Mouse (Mus musculus): ENCODE measurements at regions not wholly inside any gene's neighbourhood (a gene's known extent, or its start where the extent isn't known, plus 50 kb on each side); places are given as distances from the start of the nearest gene placed in this dataset.

DNA sequence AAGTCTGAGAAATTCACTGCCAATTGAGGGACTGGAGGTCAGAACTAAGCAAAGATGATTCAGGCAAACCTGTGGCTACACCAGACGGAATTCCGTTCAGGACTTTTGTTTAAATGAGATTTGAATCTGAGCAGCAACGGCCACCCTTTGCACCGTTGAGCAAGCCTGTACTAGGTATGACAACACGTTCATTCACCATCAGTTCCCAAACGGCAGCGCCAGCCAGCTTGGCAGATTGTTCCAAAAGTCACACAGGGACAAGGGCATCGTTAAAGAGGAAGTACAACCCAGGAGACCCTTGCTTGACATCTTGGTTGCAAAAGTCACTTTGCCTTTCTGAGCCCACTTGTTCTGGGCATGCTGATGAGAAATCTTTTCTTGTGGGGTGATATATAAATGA is 233.5 kb downstream of the Foxo1 start:
- DNase-seq (ENCODE audit: low spot score), result no peak

DNA sequence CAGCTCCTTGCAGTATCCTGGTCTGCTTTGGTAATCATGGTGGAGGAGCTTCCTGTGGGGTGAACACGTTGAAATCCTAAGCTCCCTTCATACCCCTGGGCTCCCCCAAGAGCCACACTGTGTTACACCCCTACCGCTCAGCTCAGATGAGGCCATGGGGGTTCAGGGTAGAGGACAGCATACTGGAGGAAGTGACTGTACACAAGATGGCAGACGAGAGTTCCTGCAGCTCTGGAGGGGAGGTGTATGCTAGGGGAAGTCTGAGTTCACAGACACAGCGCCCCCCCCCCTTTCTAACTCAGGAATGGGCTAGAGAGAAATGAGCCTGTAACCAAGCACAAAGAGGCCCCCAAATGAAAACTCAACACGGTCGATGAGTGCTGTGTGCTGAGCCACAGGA is 231.9 kb downstream of the Foxo1 start:
- no peak for DNase-seq (ENCODE audit: low spot score)

DNA sequence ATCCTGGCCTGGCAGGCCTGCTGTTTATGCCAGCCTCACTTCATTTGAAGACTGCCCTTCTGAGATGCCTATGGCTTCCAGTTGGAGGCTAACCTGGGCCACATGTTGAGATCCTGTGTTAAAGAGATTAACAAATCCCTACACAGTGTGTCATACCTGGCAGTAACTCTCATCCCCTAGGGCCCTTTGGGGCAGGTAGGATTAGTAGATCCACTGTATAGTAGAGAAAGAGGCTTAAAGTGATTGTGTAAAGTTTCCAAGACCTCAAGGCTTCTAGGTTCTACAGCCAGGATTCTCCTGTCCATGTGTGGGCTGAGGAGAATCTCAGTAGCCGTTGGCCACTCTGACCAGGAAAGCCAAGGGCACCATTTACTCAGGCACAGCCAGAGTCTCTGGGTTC is 231.4 kb downstream of the Foxo1 start:
- no peak for DNase-seq (ENCODE audit: low spot score)

DNA sequence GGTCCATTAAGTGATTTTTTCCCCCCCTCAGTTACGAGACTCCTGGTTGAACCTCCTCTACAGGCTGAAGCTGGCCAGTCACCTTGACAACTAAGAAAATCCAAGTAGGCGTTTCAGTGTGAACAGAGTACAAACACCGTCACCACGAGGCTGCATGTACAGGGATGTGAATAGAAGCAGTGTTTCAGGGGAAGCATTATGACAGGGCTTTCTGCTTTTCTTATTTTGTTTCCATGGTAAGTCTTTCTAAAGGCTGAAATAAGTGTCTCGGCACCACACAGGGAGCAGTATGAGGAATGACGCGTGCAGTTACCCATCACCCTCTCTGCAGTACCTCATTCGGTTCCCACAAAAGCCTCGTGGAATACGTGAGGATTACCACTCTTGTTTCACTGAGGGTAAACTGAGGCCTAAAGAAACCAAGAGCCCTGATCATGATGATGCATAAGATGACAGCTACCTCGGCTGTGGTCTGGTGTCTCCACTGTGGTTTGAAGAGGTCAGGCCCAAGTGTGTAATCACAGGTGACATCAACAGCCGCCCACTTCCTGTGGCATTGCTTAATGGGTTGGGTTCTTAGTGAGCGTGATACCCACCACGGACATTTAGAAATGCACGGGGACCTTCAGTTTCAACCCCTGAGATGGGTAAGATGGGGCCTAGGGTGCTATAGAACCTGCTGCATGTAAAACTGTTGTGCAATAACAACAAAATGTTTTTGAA is 230.5 kb downstream of the Foxo1 start:
- no peak for DNase-seq (ENCODE audit: low spot score)

DNA sequence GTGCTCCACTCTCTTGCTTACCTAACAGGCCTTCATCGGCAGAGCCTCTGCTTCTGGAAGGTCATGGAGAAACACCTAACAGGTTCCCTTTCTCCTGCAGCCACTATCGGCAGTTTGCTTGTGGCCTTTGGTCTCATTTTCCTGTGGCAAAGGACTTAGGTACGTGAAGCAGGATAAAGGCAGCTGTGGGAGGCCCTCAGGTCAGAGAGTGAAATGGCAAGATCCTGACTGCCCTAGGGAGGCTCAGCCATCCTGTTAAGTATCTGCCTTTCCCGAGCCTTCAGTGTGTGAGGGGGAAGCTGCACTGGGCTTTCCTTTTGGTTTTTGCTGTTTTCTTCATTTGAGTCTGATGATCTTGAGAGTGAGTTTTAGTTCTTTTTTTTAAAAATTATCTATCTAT is 228.8 kb downstream of the Foxo1 start:
- no peak for DNase-seq (ENCODE audit: low spot score)

DNA sequence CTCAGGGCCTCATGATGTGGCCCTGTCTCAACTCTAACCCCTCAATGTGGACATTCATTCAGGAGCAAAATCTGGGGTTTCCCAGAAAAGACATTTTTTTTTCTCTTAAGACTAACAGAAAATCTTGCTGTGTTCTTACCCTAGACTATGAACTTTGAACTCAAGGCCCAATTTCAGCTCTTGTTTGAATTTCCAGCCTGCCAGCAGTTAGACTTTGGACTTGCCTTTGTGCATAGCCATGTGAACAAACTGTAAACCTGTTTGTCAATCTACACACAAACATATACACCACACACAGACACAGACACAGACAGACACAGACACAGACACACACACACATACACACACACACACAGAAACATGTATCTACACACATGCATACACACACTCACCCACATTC is 227.3 kb downstream of the Foxo1 start:
- no peak for DNase-seq (ENCODE audit: low spot score)

DNA sequence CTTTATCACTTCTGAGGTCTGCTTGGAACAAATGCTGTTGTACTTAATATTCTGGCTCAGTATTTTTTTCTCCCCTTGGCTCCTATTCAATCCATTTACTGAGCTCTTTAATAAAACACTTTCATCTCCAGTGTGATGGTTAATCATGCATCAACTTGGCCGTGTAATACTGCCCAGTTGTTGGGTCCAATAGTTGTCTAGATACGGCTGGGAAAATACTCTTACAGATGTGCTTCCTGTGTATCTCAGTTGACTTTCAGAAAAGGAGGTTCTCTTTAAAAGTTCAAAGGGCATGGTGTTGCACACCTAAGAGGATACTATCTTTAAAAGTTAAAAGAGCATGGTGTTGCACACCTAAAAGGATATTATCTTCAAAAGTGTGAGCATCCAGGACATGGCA is 226.8 kb downstream of the Foxo1 start:
- no peak for DNase-seq (ENCODE audit: low spot score)

DNA sequence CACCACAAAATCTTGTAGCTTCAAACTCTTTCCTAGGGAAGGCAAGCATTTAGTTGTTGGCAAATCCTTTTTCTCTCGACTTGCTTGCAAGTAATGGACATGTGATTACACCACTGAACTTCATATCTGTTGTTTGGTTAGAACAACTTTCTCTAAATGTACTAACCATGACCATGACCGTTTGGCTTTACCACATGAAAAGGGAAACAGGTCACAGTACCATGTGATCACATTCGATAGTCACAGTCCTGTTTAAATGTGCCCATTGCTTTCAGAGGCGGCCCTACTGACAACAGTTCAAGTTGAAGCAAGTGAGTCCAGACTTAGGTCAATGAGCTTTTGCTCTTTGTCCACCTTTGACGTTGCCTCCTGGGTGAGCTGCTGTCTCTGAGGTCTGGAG is 211.1 kb downstream of the Foxo1 start:
- DNase-seq (ENCODE audit: low spot score), result no peak

DNA sequence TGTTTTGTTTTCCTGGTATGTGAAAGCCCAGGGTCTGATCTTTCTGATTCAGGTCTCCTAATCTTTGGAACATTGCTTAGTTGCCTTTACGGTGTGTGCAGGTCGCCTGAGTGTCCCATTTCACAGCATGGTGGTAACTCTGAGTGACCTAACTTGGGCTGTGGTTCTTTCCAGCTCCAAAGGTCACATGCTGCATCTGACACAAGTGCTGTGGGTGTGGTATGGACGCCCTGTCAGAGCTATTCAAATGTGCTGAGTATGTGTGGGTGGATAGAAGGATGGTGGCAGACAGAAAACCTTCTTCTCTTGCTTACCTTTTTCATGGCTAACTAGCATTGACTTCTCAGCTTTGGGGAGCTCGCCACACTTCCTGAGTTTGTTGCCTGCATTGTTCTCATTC is 201.8 kb downstream of the Foxo1 start:
- DNase-seq (ENCODE audit: low spot score), result no peak

DNA sequence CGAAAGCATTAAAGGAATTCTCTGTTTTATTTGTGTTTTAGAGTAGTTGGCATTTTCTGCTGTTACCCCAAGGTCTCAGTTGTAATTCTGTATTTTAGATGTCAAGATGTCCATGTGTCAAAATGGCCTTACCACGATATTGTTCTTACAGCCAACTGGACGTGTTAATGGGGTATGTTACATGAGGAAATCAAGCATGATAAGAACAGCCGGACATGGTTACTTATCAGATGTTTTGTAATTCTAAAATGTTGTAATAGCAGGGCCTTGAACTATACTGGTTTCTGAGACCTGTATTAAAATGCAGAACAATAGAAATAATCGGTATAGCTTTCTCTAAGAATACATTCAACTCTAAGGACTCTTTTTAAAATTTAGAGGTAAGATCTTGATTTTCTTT is 201.3 kb downstream of the Foxo1 start:
- no peak for DNase-seq (ENCODE audit: low spot score)

DNA sequence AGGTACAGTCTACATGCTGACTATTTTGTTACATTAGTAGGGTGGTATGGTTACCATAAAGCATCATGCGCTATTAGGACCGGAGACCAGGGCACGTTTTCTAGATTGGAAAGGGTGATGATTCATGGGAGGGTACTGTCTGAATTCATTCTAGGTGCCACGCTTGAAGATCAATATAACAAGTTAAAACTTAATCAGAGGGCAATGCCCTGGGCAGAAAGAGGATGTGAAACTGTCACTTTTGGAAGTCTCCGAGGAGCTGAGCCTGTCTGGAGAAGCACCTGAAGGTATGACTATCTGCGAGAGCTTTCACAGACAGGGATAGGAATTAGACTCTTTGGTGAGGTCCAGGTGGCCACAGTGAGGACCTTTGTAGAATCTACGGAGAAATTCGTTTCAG is 200.2 kb downstream of the Foxo1 start:
- no peak for DNase-seq (ENCODE audit: low spot score)

DNA sequence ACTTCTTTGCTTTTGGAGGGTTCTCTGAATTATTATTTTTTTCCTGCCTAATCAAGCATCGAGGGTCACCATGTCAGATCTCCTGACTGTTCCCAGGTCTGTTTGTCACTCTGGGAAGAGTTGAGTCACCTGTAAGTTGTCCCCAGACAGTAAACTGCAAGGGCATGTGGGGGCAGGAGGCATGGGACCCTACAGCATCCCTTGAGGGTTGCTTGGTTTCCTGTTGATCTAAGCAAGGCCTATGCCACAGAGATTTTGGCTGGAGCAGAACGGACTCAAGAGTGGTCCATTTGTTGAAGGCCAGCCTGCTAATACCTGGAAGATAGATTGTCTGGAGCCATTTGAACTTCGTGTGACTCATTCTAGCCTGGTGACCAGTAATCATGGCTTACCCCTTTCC is 199.7 kb downstream of the Foxo1 start:
- DNase-seq (ENCODE audit: low spot score), result no peak

DNA sequence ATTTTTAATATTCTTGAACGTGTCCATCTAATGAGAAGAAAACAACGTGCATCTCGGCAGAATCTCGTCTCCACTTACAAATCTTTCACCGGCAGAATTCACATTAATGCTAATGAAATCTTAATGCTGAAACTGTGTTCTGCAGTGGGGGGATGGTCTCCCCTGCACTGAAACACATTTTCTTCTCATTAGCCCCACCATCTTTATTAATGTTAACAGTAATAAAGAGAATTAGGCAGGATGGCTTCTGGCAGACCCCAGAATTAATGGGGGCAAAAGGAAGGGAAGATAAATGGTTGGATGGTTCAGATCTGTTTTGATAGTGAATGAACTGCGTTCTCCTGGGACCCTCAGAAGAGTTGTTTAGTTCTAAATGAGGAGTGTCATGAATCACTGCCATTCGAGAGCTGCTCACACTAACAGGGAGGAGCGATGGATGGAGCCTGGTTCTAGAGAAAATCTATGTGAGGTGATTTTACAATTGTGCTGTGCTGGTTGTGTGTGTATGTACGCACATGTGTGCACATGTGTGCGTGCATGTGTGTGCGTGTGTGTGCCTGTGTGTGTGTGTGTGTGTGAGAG is 198.9 kb downstream of the Foxo1 start:
- DNase-seq (ENCODE audit: low spot score), result no peak

DNA sequence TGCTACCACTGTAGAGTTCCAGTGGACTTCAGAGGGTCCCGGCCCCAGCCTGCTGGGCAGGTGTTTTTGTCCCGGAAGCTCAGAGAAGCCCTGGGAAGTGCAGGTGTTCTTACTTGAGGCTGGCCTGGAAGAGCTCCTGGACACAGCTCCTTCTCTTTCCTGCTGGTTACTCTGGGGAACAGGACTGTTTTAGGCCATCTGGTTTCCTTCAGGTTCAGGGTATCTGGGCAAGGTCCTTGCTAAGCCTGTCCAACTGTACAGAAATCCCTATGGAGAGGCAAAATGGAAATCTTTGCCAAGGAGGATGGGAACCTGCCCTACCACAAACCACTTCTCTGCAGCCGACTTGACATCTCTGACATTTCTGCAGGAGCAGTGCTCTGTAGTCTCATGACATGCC is 198.4 kb downstream of the Foxo1 start:
- no peak for DNase-seq (ENCODE audit: low spot score)

DNA sequence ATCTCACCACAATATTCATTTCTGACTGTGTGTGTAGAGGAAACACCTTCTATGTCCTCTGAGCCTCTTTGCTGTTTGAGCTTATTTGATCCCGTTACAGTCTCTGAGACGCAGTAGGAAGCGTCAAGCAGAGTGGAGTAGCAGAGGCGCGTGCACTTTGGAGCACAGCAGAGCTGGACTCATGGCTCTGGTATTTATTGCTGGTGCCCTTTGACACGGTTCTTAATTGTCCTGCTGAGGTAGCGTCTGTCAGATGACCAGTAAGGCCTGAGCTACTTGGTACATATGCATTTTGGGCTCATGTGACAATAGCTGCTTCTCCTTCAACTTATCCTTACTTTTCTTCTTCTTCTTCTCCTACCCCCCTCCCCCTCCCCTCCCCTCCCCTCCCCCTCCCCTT is 195.8 kb downstream of the Foxo1 start:
- no peak for DNase-seq (ENCODE audit: low spot score)

DNA sequence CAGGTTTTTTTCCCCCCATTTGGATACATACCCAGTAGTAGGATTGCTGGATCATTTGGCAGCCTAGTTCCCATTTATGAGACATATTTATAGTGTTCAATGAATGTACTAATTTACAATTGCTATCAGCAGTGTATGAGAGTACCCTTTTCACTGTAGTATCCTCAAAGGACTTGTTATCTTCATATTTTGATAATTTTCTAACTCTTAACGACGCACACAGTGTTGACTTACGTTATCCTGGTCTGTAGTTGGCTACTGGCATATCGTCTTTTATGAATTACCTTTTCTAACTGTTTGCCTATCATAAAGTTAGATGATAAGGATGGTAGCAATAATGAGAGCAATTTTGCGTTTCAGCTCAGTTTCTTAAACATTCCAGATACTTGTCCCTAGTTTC is 186.8 kb downstream of the Foxo1 start:
- no peak for DNase-seq (ENCODE audit: low spot score)

DNA sequence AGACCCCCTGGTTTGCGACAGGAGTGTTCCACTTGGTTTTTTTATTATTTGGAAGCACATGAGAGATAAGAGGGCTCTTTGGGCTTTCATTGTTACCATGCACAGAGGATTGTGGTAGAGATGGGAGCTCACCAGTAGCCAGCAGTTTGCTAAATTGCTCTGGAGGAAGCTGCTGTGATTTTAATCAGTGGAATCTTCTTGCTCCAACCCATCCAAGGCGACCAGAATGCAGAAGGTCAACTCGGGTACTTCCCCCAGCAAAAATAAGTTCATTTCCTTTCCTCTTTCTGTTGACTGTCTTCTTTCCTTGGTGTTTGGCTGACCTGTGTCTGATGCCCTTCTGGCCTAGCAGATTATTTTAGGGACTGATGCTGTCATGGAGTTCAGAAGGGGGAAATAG is 184.9 kb downstream of the Foxo1 start:
- DNase-seq (ENCODE audit: low spot score), result no peak

DNA sequence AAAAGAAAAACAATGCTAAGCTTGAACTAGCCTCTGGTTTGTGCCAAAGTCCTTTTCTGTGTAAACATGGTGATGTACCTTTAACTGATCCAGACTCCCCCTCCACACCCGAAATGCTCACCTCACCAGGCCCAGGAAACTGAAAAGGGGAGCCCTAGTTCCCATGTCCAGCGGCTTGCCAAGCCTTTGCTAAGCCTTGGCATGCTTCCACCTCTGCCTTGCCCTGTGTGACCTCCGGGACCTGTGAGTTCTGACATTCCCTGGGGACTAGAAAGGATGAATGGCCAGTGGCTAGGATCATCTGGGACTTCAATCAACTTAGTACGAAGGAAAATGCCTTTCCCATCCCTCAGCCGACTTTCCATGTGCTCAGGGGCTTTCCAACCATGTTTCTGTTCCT is 184.2 kb downstream of the Foxo1 start:
- no peak for DNase-seq (ENCODE audit: low spot score)

DNA sequence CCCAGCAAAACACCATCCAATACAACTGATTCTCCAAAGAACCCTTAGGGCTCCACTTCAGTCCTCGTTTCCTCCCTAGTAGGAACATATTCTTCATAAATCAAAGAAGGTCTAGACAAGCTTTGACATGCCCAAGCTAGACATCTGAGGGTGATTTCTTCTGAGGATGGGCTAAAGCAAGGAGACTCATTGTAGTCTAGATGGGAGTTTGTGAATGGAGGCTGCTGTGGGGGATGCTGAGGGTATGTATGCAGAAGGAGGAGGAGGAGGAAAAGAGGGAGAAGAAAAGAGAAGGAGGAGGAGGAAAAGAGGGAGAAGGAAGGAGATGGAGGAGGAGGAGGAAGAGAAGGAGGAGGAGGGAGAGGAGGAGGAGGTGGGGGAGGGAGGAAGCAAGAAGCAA is 178.9 kb downstream of the Foxo1 start:
- no peak for DNase-seq (ENCODE audit: low spot score)

DNA sequence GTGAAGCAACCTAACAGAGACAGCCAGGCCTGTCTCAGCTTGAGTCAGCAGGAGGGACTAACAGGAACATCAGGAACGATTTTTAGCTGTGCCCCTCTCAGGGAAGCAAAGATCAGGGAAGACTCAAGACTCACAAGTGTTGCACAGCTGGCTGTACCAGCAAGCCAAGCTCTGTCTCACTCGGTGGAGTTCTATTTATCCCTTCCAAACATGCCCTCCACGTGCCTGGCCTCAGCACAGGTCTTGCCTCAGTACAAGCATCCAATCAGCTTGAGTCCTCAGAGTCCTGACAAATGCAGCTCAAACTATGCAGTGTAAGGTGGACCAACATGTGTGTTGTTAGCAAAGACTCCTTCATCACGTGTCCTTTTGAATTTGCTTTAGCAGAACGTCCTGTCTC is 178.4 kb downstream of the Foxo1 start:
- DNase-seq (ENCODE audit: low spot score), result no peak

DNA sequence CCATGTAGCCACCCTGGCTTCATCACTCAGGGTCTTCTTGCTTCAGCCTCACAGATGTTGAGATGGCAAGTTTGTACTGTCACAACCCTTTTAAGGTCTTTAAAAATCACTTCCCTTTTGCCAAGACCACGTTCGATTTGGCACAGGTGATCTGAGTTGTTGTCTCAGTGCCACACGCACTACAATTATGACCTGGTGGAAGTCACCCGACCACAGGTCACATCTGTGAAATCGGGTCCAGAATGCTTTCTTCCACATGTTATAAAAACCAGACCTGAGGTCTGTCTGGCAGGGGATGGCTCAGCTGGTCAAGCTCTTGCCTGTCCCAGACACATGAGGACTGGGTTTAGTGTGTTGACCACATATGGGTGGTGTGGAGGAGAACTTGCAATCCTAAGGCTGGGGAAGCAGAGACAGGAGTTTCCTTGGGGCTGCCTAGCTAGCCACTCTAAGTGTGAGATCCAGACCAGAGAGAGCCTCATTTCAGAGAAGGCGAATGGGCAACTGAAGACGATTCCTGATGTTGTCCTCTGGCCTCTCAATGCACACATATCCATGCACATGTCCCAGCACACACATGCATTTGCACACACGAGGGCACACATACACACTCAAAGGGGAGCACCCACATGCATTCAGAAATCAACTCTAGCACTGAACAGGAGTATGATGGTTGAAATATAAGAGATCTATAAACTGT is 176.4 kb downstream of the Foxo1 start:
- DNase-seq (ENCODE audit: low spot score), result no peak

DNA sequence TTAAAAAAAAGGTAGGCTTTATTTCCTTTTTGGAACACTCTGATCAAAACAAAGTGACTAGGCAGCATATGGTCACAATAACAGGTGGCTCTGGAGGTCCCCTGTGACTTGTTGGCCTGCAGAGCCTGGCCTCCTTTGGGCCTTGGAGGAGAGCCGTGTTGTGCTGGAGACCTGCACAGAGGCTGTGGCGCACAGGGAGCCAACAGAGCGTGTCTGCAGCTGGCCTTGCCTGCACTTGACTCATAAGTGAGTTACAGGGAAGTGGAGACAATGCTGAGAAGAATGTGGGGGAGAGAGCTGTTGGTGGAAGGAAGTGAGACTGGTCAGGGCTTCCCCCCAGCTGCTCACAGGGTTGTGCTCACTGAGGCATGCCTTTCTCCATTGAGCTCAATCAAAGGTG is 175.7 kb downstream of the Foxo1 start:
- DNase-seq (ENCODE audit: low spot score), result peak; percentile 10

DNA sequence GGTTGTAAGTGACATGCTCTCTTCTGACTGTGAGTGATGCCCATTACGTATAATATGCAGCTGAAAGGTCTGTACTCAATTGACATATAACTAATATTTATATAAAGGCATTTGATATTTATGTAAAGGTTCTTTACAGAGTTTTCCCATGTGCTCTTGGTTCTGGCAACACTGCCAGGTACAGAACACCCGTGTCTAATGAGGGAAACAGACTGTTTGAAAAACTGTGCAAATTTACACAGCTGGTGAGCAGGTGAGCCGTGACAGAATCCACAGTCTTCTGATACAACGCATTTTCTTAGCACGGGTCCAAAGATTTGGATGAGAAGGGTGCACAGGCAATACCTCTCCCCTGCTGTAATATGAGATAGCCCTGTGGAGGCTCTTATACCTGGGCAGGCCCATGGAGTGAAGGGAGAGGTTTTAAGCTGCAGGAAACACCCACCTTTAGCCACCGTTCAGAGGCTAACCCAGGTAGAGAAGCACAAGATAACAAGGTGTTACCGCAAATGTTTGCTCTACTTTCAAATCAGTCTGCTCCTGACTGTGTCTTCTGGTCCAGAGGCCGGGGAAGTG is 161.0 kb downstream of the Foxo1 start:
- no peak for DNase-seq (ENCODE audit: low spot score)

Data from layer of hippocampus, adult 11-12 months (tissue).